Comparison of ENCODE assay signal across 9 mouse cellular contexts in genomic region chr15:91190519-91191207, GRCm38 (mm10). TPM values are rescaled to one million over a fixed set of nuclear protein-coding genes. Genes with fewer than 3 reads are reported as not detected.
A peak's percentile ranks its signal among the peaks of the same experiment; 100 is the strongest.
DNase-seq lines count a peak whose midpoint lies in the region; ATAC-seq and TF ChIP-seq lines count a peak whose summit lies in the region.
"Had no signal": no experiment of that assay in that cellular context is flagged by ENCODE, and none has a peak within 500 bp of the region (broad histone marks: within the 10 kb centered on the region; RNA-seq: fewer than 3 reads in every experiment).

No protein-coding gene starts in this region.

- no peak for TF ChIP-seq CTCF in cerebellum, adult 2 months (IDR thresholded peaks at IDR 0.05; ENCODE audit: borderline replicate concordance, insufficient read depth, low read depth, low read length)

- no peak for TF ChIP-seq POLR2A in cerebellum, adult 2 months (IDR thresholded peaks at IDR 0.05; ENCODE audit: borderline replicate concordance, insufficient read depth, low read length)

- no peak for DNase-seq in heart, postnatal 14 days
- peak; percentile 55 to 67 for DNase-seq in cerebellum, adult 2 months
- DNase-seq in midbrain, embryonic 10.5 days (ENCODE audit: low spot score), result peak; percentile 29
- no peak for DNase-seq in MN1 (ENCODE audit: low spot score)
- DNase-seq in layer of hippocampus, adult 9-10 months (ENCODE audit: low spot score), result no peak

- no peaks in the 10 kb centered on the region for H3K4me1 ChIP-seq in heart, embryonic 14.5 days (ENCODE audit: control insufficient read depth in 2 of 2, insufficient read depth in 2 of 2, low read length in 2 of 2)
- peaks cover 4% of the 10 kb centered on the region; the same call in 1 of the 2 replicates for H3K4me1 ChIP-seq in cerebellum, adult 2 months (ENCODE audit: control insufficient read depth, insufficient read depth, low read length)
- H3K4me1 ChIP-seq in heart, embryonic 16.5 days (ENCODE audit: control insufficient read depth, insufficient read depth, low read length), result peaks cover 4% of the 10 kb centered on the region; the same call in 1 of the 2 replicates
- H3K4me1 ChIP-seq in midbrain, embryonic 10.5 days, result peaks cover 39% of the 10 kb centered on the region

- peak overlapping the region; percentile 77 for H3K4me2 ChIP-seq in heart, embryonic 14.5 days (ENCODE audit: low read length)
- H3K4me2 ChIP-seq in heart, embryonic 16.5 days (ENCODE audit: low read depth, low read length), result peak overlapping the region; percentile 76

- H3K36me3 ChIP-seq in heart, embryonic 14.5 days (ENCODE audit: control insufficient read depth, insufficient read depth, low read length), result no peaks in the 10 kb centered on the region
- H3K36me3 ChIP-seq in heart, embryonic 16.5 days (ENCODE audit: control insufficient read depth, insufficient read depth), result no peaks in the 10 kb centered on the region
- H3K36me3 ChIP-seq in midbrain, embryonic 10.5 days, result peaks cover 11% of the 10 kb centered on the region

- H3K9ac ChIP-seq in heart, embryonic 14.5 days (ENCODE audit: low read length), result no peak overlapping the region; the same call in 1 of the 2 replicates
- H3K9ac ChIP-seq in heart, embryonic 16.5 days (ENCODE audit: low read length), result no peak overlapping the region

- no peaks in the 10 kb centered on the region for H3K27me3 ChIP-seq in heart, embryonic 14.5 days (ENCODE audit: control insufficient read depth, insufficient read depth, low read length)
- no peaks in the 10 kb centered on the region for H3K27me3 ChIP-seq in cerebellum, adult 2 months (ENCODE audit: control insufficient read depth, insufficient read depth, low read length)
- H3K27me3 ChIP-seq in heart, embryonic 16.5 days (ENCODE audit: control insufficient read depth, insufficient read depth, low read length), result no peaks in the 10 kb centered on the region
- H3K27me3 ChIP-seq in midbrain, embryonic 10.5 days (ENCODE audit: low read depth, poor library complexity, severe bottlenecking), result no peaks in the 10 kb centered on the region
- H3K27me3 ChIP-seq: CH12.LX had no signal

- peak overlapping the region in 1 of 2 experiments; percentile 44; a peak in 3 of 4 replicates for H3K4me3 ChIP-seq in heart, embryonic 14.5 days (ENCODE audit: control insufficient read depth in 1 of 2, insufficient read depth in 1 of 2, low read depth in 1 of 2, low read length in 2 of 2)
- peak overlapping the region; percentile 86 for H3K4me3 ChIP-seq in cerebellum, adult 2 months (replicated peaks; ENCODE audit: insufficient read depth, low read depth, low read length)
- H3K4me3 ChIP-seq in heart, embryonic 16.5 days (ENCODE audit: low read length), result peak overlapping the region; percentile 59
- peak overlapping the region; percentile 73 for H3K4me3 ChIP-seq in midbrain, embryonic 10.5 days

- H3K9me3 ChIP-seq in heart, embryonic 14.5 days (ENCODE audit: control insufficient read depth, low read length), result no peaks in the 10 kb centered on the region
- H3K9me3 ChIP-seq in heart, embryonic 16.5 days (replicated peaks; ENCODE audit: control insufficient read depth, low read length), result no peaks in the 10 kb centered on the region
- H3K9me3 ChIP-seq in midbrain, embryonic 10.5 days (replicated peaks), result no peaks in the 10 kb centered on the region

- WGBS in heart, embryonic 14.5 days, result 58% methylated on average over 17 of the region's 17 CpGs
- WGBS in cerebellum, adult 2 months, result 3% methylated on average over 17 of the region's 17 CpGs
- 53% methylated on average over 17 of the region's 17 CpGs for WGBS in heart, embryonic 16.5 days
- 34% methylated on average over 17 of the region's 17 CpGs for WGBS in midbrain, embryonic 10.5 days

- ATAC-seq in heart, embryonic 14.5 days (ENCODE audit: insufficient number of reproducible peaks, insufficient read depth, low FRiP score, low read depth), result no peak
- no peak for ATAC-seq in heart, embryonic 16.5 days (replicated peaks; ENCODE audit: extremely low read depth, insufficient read depth, low FRiP score)
- no peak for ATAC-seq in activated CD4-positive, CD25-positive, alpha-beta regulatory T cell, adult 4 months

- H3K27ac ChIP-seq in heart, embryonic 14.5 days (replicated peaks in 1 of 2; ENCODE audit: control insufficient read depth in 1 of 2, insufficient read depth in 1 of 2, low read depth in 2 of 2, low read length in 2 of 2), result no peak overlapping the region
- H3K27ac ChIP-seq in cerebellum, adult 2 months (ENCODE audit: insufficient read depth, low read length), result peak overlapping the region; percentile 88
- no peak overlapping the region for H3K27ac ChIP-seq in heart, embryonic 16.5 days (ENCODE audit: low read length)
- H3K27ac ChIP-seq in midbrain, embryonic 10.5 days (replicated peaks), result peak overlapping the region; percentile 88

- intact Hi-C loops in heart, postnatal 14 days (cut with DNase I), result no loop called here

RNA-seq across cellular contexts. Expression of gene Abcd2, which starts 0.9 kb away (rescaled TPM):
- polyA plus RNA-seq in heart, embryonic 14.5 days (2014; fragmentation: Nextera tagmentation; extraction: Ambion mirVana), result 0.85 and 0.92 TPM in 2 replicates
- 1 to 10 TPM; 5.5 to 6.1 TPM for total RNA-seq in heart, postnatal 14 days (2021)
- 23.7 and 26.0 TPM in 2 replicates for polyA plus RNA-seq in cerebellum, adult 2 months (2012; rRNA removed)
- 0.50 and 1.3 TPM in 2 replicates for polyA plus RNA-seq in heart, embryonic 16.5 days (2015; fragmentation: Nextera tagmentation; extraction: Ambion mirVana)
- polyA plus RNA-seq in midbrain, embryonic 10.5 days (2016; fragmentation: Nextera tagmentation; extraction: Ambion mirVana), result 24.8 and 30.2 TPM in 2 replicates
- under 1 TPM in 1 of 2 experiments, not detected in 1; 0.16 TPM for polyA plus RNA-seq in activated CD4-positive, CD25-positive, alpha-beta regulatory T cell, adult 4 months (2017; shearing (Covaris generic))
- total RNA-seq: CH12.LX had no signal

RNA-seq across cellular contexts. Expression of gene CN725425, which starts 8.6 kb away (rescaled TPM):
- polyA plus RNA-seq in heart, embryonic 14.5 days (2014; fragmentation: Nextera tagmentation; extraction: Ambion mirVana), result not detected in 2 replicates
- under 1 TPM; 0.20 to 0.29 TPM for total RNA-seq in heart, postnatal 14 days (2021)
- 0.15 and 0.17 TPM in 2 replicates for polyA plus RNA-seq in cerebellum, adult 2 months (2012; rRNA removed)
- not detected in 2 replicates for polyA plus RNA-seq in heart, embryonic 16.5 days (2015; fragmentation: Nextera tagmentation; extraction: Ambion mirVana)
- not detected in 2 replicates for polyA plus RNA-seq in midbrain, embryonic 10.5 days (2016; fragmentation: Nextera tagmentation; extraction: Ambion mirVana)
- not detected for polyA plus RNA-seq in activated CD4-positive, CD25-positive, alpha-beta regulatory T cell, adult 4 months (2017; shearing (Covaris generic))
- total RNA-seq: CH12.LX had no signal

Comparison
In these comparisons a context has a peak if more than half of its experiments do, and no peak if none do; other contexts are left out.
1. H3K27ac ChIP-seq: peak in cerebellum, adult 2 months (single experiment) and midbrain, embryonic 10.5 days (single experiment); none in heart, embryonic 14.5 days (0 of 2) and heart, embryonic 16.5 days (single experiment).
2. DNase-seq: peak in cerebellum, adult 2 months (2 of 2) and midbrain, embryonic 10.5 days (single experiment); none in heart, postnatal 14 days (0 of 2), MN1 (single experiment) and layer of hippocampus, adult 9-10 months (single experiment).
3. RNA of gene Abcd2, which starts 0.9 kb away (polyA plus RNA-seq): 23.7 to 26.0 TPM in cerebellum, adult 2 months and 24.8 to 30.2 TPM in midbrain, embryonic 10.5 days; 0.85 to 0.92 TPM in heart, embryonic 14.5 days, 0.50 to 1.3 TPM in heart, embryonic 16.5 days and 0.16 TPM in activated CD4-positive, CD25-positive, alpha-beta regulatory T cell, adult 4 months; every median in the first group is over 10 times any median in the second.